Mouse (Mus musculus) gonadal fat pad, adult 2 months (tissue): Measurements from ENCODE around the gene Prkd2. TPM values are rescaled to one million over a fixed set of nuclear protein-coding genes. Genes with fewer than 3 reads are reported as not detected.

Experiments used
- DNase-seq: peaks from one replicate; pipeline ENCODE4 v3.0.0-alpha.2; 2012; ENCODE audit warnings: low read depth
- polyA plus RNA-seq: library from polyadenylated mRNA; depleted of rRNA; stranded (reverse); fragments of >200 nt; gene quantifications from 2 replicates; pipeline ENCODE4 v1.2.3, GENCODE M21; 2012

Prkd2 gene
- polyA plus RNA-seq, 1 experiment = 36.0 TPM

- no peak for DNase-seq
Observed at GRCm38 (mm10) chr7:16893612-16894011, 50.9 kb downstream of the Prkd2 start.

- no peak for DNase-seq
Observed at GRCm38 (mm10) chr7:16894279-16894678, 51.6 kb downstream of the Prkd2 start.

DNA sequence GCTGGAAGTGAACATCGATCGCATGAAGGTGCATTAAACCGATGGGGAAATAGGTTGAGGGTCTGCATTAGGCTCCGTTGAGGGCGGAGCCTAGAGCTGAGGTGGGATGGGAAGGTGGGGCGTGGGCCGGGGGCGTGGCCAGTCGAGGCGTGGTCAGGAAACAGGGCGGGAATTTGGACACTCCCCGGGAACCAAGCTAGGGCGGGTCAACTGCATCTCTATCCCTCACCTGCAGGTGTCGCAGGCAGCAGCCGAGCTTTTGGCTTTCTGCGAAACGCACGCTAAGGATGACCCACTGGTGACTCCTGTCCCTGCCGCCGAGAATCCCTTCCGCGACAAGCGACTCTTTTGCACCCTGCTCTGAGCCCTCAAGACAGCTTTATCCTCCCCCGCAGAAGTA lies 52.3 kb downstream of the Prkd2 start:
- DNase-seq = no peak

GRCm38 (mm10) chr7:16895511-16895910 lies 52.8 kb downstream of the Prkd2 start:
- no peak for DNase-seq

- DNase-seq = no peak
Observed at GRCm38 (mm10) chr7:16900526-16900925, 57.8 kb downstream of the Prkd2 start.

GRCm38 (mm10) chr7:16903439-16903955 lies 60.8 kb downstream of the Prkd2 start:
- DNase-seq = no peak

DNA sequence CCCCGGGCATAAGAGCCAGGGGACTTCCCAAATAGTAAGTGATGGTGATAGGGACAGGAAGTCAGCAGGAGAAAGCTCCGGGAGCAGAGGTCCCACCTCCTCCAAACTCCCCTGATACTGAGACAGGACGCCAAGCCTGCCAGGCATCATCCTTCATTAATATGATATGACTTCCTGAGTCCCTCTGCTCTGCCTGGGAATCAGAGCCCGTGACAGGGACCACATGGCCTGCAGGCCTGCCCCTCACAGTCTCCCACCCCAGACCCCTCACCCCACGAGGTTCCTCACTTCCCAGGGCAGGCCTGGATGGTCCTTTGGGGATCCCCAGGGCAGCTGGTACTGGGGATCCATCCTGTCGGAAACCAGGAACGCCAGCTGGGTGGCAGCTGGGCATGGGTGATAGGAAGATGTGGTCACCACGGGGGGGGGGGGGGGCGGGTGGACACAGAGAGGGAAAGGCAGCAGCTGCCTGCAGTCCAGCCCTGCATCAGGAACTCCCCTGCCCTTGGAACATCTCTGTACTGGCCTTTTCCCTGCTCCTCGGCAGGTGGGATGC lies 61.5 kb downstream of the Prkd2 start:
- no peak for DNase-seq

DNA sequence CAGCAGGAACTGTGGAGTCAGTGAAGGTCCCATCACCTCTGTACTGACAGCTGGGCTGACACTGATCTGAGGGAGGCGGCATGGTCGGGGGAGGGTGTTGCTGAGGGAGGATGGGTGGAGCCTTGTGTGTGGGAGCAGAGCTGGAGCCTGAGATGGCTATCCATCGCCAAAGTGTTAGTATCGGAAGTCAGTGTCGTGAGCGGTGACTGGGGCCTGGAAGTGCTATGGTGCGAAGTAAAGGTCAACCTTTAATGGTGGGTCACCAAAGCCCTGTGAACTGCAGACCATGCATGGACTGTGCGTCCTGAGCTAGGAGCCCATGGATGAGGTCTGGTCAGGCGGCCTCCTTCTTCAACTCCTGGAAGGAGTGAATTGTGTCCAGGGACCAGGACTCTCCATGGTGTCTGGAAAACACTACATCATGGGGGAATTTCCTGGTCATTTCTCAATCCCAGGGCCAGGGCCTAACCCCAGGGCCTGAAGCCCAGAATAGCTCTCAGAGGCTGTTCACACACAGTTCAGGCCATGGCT lies 62.9 kb downstream of the Prkd2 start:
- no peak for DNase-seq

GRCm38 (mm10) chr7:16906281-16906680 lies 63.6 kb downstream of the Prkd2 start, which contains the start of gene Ptgir:
Gene Ptgir (plus strand): TSS chr7:16906490.
- no peak for DNase-seq

GRCm38 (mm10) chr7:16906889-16907559 lies 64.3 kb downstream of the Prkd2 start:
- no peak for DNase-seq

DNA sequence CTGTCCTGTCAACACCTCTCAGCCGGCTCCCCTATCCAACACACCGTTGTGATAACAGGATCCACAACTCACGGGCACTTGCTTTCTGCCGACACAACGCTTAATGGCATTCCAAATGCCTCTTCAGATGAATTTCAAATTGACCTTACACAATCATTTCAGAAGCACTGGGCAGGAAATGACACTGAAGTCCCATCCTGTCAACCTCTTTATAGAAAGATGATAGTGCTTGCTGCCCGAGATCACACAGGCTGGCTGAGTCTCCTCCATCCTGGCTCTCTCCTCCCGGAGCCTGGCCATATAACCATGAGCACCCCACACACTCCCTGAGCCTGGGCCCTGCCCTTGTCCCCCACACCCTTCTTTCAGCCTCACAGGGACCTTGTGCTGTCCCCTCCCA lies 65.1 kb downstream of the Prkd2 start:
- DNase-seq = no peak

DNA sequence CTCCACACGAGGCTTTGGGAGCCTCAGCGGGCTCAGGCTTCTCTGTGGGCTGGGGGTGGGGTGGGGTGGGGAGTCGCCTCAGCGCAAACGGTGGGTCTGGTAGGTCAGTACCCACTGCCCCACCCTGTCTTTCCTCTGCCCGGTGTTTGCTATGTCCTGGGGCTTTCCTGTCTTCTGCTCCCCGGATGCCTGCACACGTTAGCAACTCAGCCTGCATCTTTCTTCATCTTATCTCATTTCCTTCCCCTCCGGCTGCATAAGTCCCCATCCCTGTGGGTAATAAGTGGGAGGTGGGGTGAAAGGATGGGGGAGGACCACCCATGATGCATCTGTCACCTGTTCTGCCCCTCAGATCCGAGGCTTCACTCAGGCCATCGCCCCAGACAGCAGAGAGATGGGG lies 65.7 kb downstream of the Prkd2 start:
- DNase-seq = no peak

GRCm38 (mm10) chr7:16908859-16909258 lies 66.2 kb downstream of the Prkd2 start:
- DNase-seq = no peak

GRCm38 (mm10) chr7:16909909-16910308 lies 67.2 kb downstream of the Prkd2 start:
- DNase-seq = no peak

GRCm38 (mm10) chr7:16911904-16912303 lies 69.2 kb downstream of the Prkd2 start:
- DNase-seq = no peak

DNA sequence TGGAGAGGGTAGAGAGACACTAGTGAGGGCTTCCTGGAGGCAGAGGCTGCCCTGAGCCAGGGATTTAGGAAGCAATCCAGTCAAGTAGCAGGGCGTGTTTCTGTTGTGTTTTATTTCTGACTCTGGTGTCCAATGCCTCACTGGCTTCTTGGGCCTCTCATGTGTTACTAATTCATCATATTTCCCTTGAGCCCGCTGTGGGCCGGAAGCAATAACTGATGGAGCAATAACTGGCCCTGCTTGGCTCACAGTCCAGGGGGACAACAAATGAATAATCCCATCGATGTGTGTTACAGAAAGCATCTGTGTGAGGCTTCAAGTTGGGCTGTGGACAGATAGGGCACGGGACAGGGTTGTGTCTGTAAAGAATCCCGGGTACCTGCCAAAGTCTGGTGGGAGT lies 69.7 kb downstream of the Prkd2 start:
- no peak for DNase-seq

- no peak for DNase-seq
Observed at GRCm38 (mm10) chr7:16913806-16914452, 71.2 kb downstream of the Prkd2 start.

DNA sequence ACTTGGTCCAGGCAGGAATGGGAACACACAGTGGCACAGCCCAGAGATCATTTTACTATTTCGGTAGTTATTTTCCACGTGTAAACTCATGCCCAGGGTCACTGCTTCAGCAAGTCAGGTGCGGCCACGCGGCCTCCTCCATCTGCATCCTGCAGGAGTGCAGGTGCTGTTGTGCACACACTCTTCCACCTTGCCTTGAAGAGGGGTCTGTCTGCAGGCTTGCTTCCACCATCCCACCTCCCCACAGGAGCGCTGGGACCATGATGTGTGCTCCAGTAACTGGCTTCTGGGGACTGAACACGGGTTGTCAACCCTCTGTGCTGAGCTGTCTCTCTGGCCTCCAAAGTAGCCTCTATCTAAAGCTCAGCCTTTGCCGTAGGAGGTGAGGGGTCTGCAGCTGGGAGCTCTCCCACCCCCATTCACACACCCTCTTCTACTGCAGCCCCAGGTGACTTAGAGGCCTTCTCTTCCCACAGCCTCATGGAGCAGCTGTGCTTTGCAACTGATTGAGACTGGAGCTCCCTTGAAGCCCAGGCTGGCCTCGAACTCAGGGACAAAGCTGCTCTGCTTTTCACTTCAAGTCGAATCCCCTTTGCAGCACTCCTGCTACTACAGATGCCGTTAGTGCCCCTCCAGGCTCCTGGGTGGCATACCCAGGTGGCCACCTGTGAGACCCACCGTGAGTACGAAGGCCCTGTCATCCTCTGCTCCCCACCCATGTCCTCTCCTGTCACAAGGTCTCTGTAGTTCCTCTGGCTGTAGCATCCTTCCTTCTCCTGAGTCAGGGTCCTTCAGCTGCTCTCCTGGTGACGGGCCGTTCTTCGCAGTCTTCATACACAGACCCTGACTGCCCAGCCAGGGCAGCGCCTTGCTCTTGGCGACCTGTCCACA lies 72.0 kb downstream of the Prkd2 start:
- no peak for DNase-seq

GRCm38 (mm10) chr7:16915461-16916340 lies 73.0 kb downstream of the Prkd2 start:
- DNase-seq = no peak

- no peak for DNase-seq
Observed at GRCm38 (mm10) chr7:16916342-16917265, 73.9 kb downstream of the Prkd2 start.
